Mouse (Mus musculus) right cerebral cortex, adult 2 months (tissue): ENCODE measurements around the gene Nfkb1.

Experiments used
- DNase-seq, 2 experiments: peaks; one replicate each; pipeline ENCODE4 v3.0.0; 2021 to 2022; ENCODE audit warnings: low spot score in 2 of 2

Gene Nfkb1

GRCm38 (mm10) chr3:135691191-135692131, at the start of gene Nfkb1:
TSS of gene Nfkb1 (minus strand) at chr3:135691547.
- DNase-seq = peak; percentile 47 to 60

- DNase-seq = no peak
Measured at GRCm38 (mm10) chr3:135740711-135741110, 49.4 kb upstream of the Nfkb1 start.

GRCm38 (mm10) chr3:135734736-135735135, 43.4 kb upstream of the Nfkb1 start:
- DNase-seq = no peak

GRCm38 (mm10) chr3:135732747-135733445, 41.5 kb upstream of the Nfkb1 start:
- no peak for DNase-seq

GRCm38 (mm10) chr3:135731292-135732047, 40.1 kb upstream of the Nfkb1 start:
- DNase-seq = peak; percentile 99

GRCm38 (mm10) chr3:135730790-135731189, 39.4 kb upstream of the Nfkb1 start:
- peak in 1 of 2 experiments; percentile 31 for DNase-seq

- no peak for DNase-seq
Measured at GRCm38 (mm10) chr3:135729575-135729974, 38.2 kb upstream of the Nfkb1 start.

GRCm38 (mm10) chr3:135728900-135729299, 37.6 kb upstream of the Nfkb1 start:
- DNase-seq = no peak

- no peak for DNase-seq
Measured at GRCm38 (mm10) chr3:135727339-135727738, 36.0 kb upstream of the Nfkb1 start.

GRCm38 (mm10) chr3:135726521-135727275, 35.4 kb upstream of the Nfkb1 start:
- DNase-seq = no peak

GRCm38 (mm10) chr3:135726023-135726422, 34.7 kb upstream of the Nfkb1 start:
- no peak for DNase-seq

GRCm38 (mm10) chr3:135722104-135722503, 30.8 kb upstream of the Nfkb1 start:
- no peak for DNase-seq

GRCm38 (mm10) chr3:135719969-135720368, 28.6 kb upstream of the Nfkb1 start:
- DNase-seq = no peak

GRCm38 (mm10) chr3:135719179-135719532, 27.8 kb upstream of the Nfkb1 start:
- no peak for DNase-seq

GRCm38 (mm10) chr3:135718323-135719178, 27.2 kb upstream of the Nfkb1 start:
- no peak for DNase-seq

GRCm38 (mm10) chr3:135713016-135713950, 21.9 kb upstream of the Nfkb1 start:
- DNase-seq = no peak

GRCm38 (mm10) chr3:135711613-135712012, 20.3 kb upstream of the Nfkb1 start:
- DNase-seq = no peak

GRCm38 (mm10) chr3:135711040-135711570, 19.8 kb upstream of the Nfkb1 start:
- DNase-seq = no peak

GRCm38 (mm10) chr3:135703307-135703706, 12.0 kb upstream of the Nfkb1 start:
- DNase-seq = no peak
